Mouse (Mus musculus) adrenal gland, adult 8-10 months (tissue): ENCODE data around the gene Pde8b. TPM values are rescaled to one million over a fixed set of nuclear protein-coding genes. Genes with fewer than 3 reads are reported as not detected.
A peak's percentile ranks its signal among the peaks of the same experiment; 100 is the strongest.

Experiments
- DNase-seq: peaks from one replicate; pipeline ENCODE4 v3.0.0; 2022
- total RNA-seq, 4 experiments: library from RNA; stranded (reverse); gene quantifications; 2 replicates each; pipeline ENCODE4 v1.2.4; 2022

Gene Pde8b
- total RNA-seq, 4 experiments from 2014 or later, result 57.8 to 141 (median 103) TPM

- DNase-seq, result no peak
Measured at GRCm38 (mm10) chr13:95140460-95141079, 109.6 kb downstream of the Pde8b start.

GRCm38 (mm10) chr13:95135326-95136150 is 114.6 kb downstream of the Pde8b start:
- no peak for DNase-seq

GRCm38 (mm10) chr13:95131848-95132247 is 118.3 kb downstream of the Pde8b start:
- DNase-seq, result no peak

GRCm38 (mm10) chr13:95131041-95131440 is 119.1 kb downstream of the Pde8b start:
- DNase-seq, result no peak

GRCm38 (mm10) chr13:95127288-95127687 is 122.8 kb downstream of the Pde8b start:
- no peak for DNase-seq

- no peak for DNase-seq
Measured at GRCm38 (mm10) chr13:95126801-95127200, 123.3 kb downstream of the Pde8b start.

GRCm38 (mm10) chr13:95125546-95126215 is 124.5 kb downstream of the Pde8b start:
- DNase-seq, result peak; percentile 42

GRCm38 (mm10) chr13:95120570-95120969 is 129.6 kb downstream of the Pde8b start:
- no peak for DNase-seq

- DNase-seq, result no peak
Measured at GRCm38 (mm10) chr13:95113763-95114162, 136.4 kb downstream of the Pde8b start.

GRCm38 (mm10) chr13:95109555-95109954 is 140.6 kb downstream of the Pde8b start:
- no peak for DNase-seq

GRCm38 (mm10) chr13:95108035-95108434 is 142.1 kb downstream of the Pde8b start:
- no peak for DNase-seq

GRCm38 (mm10) chr13:95104865-95105264 is 145.3 kb downstream of the Pde8b start:
- DNase-seq, result no peak

GRCm38 (mm10) chr13:95102985-95103590 is 147.0 kb downstream of the Pde8b start:
- no peak for DNase-seq

GRCm38 (mm10) chr13:95101315-95101714 is 148.8 kb downstream of the Pde8b start:
- no peak for DNase-seq

GRCm38 (mm10) chr13:95098931-95099720 is 151.0 kb downstream of the Pde8b start:
- DNase-seq, result peak; percentile 72

GRCm38 (mm10) chr13:95096646-95097045 is 153.5 kb downstream of the Pde8b start:
- DNase-seq, result no peak

- no peak for DNase-seq
Measured at GRCm38 (mm10) chr13:95095860-95096259, 154.3 kb downstream of the Pde8b start.

GRCm38 (mm10) chr13:95091546-95092445 is 158.3 kb downstream of the Pde8b start:
- no peak for DNase-seq

GRCm38 (mm10) chr13:95087358-95087787 is 162.8 kb downstream of the Pde8b start:
- DNase-seq, result no peak

- DNase-seq, result no peak
Measured at GRCm38 (mm10) chr13:95086033-95086432, 164.1 kb downstream of the Pde8b start.

- DNase-seq, result no peak
Measured at GRCm38 (mm10) chr13:95082611-95083010, 167.5 kb downstream of the Pde8b start.
